Mouse (Mus musculus) T-cell, adult 2 months (primary cell): ENCODE results near the gene Tpm1.

ENCODE experiments used
- DNase-seq: peaks from one replicate; pipeline ENCODE4 v3.0.0; 2022; ENCODE audit warnings: low spot score

Gene Tpm1

GRCm38 (mm10) chr9:67046881-67047605, 2.2 kb downstream of the Tpm1 start:
- peak; percentile 24 for DNase-seq

- no peak for DNase-seq
Measured at GRCm38 (mm10) chr9:67045966-67046602, 3.1 kb downstream of the Tpm1 start.

DNA sequence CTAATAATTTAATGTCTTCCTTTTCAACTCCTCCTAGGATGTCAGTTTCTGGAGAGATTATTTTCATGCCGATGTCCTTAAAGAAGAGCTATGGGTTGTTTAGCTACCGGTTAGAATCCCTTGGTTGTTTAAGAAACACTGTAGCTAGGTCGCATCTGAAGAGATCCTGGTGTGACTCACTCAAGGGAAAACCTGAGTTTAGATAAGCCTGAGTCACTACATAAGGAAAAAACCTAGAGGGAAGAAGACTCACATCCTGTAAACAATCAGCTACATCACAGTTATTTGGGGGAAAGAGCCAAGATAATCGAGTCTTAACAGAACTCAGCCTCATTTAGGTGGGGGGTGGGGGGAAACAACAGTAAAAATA, 3.9 kb downstream of the Tpm1 start:
- DNase-seq, result no peak

DNA sequence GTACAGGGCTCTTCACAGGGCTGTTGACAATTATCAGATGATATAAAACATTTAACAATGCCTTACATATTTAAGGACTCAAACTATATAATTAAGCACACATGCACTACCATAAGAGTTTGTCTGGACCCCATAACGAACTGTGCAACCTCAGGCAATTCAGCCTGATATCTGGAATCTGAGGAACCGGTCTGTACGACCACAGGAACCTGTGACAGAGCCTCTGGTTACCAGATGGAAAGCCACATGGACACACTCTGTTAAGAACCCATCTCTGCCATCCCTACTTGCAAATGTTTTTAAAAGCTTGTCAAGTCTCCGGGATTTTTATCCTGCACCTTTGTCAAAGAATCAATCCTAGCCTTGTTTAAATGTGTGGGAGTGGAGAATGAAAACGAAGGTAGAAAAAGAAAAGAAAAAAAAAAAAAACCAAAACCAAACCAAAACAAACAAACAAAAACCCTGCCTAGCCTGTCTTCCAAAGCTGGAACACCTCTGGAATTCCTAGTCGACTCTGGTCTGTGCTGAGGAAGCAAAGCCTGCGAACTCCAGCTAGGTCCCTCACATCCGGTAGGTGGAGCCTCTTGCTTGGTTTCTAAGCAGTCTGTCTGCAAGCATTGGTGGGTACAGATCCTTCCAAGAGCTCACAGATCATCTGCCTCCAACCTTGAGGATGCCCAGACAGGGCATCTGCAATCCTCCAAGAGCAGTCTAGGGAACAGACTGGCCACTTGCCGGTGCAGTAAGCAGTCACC, 4.5 kb downstream of the Tpm1 start:
- DNase-seq, result peak; percentile 43

GRCm38 (mm10) chr9:67043231-67044199, 5.7 kb downstream of the Tpm1 start:
- peak; percentile 98 for DNase-seq

DNA sequence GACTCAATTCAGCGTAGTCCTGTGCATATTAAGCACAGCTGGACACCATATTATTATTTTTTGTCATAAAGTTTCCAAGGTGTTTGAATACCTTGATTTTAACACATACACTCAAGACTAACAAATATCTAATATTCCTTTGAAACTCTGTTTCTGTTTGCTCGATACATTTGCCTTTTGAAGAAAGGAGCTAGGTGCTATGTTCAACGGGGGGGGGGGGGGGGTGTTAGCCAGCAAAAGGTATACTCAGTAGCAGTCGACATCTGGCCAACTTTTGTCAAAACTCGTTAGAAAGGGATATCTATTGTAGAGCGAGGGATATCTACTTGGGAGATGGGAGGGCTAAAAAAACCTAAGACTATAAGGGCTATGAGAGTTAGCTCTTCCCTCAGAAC, 6.4 kb downstream of the Tpm1 start:
- DNase-seq, result no peak

DNA sequence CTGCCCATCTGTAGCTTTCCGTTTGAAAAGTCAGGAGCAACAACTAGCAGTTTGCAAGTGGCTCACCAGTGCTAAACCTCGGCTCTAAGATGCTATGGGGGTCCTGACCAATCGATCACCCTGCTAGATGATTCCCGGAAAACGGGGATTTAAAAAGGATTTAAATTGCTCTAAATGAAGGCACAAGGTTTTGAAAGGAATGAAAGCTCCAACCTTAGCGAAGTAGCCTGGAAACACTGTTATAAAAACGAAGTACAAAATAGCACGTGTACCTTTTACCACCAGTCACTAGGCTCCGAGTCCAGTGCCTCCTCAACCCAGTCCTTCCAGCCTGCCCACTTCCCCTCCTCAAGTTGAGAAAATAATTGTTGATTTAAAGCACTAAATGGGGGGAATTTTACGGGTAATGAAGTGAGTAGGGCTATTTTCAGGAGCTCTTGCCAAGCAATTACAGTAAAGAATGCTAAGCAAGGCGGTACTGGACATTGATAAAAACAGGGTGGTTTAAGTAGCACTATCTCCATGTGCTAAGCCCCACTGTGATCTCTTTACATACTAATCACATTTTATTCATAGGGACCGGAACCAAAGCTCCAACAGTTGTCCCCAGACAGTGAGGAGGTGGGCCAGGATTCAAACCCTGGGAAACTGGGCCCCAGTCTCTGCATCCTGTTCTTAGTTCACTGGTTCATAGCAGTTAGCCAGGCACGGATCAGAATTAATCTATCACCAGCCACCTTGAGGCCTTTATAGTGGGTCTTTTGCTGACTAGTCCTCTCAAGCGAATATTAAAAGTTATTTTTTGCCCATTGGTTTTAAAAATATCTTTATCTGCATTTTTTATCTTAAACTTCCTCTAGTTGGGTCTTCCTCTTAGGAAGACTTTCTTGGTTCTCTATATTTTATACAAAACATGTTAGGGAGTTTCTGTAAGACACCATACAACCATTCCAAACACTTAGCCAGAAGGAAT, 7.1 kb downstream of the Tpm1 start:
- no peak for DNase-seq

DNA sequence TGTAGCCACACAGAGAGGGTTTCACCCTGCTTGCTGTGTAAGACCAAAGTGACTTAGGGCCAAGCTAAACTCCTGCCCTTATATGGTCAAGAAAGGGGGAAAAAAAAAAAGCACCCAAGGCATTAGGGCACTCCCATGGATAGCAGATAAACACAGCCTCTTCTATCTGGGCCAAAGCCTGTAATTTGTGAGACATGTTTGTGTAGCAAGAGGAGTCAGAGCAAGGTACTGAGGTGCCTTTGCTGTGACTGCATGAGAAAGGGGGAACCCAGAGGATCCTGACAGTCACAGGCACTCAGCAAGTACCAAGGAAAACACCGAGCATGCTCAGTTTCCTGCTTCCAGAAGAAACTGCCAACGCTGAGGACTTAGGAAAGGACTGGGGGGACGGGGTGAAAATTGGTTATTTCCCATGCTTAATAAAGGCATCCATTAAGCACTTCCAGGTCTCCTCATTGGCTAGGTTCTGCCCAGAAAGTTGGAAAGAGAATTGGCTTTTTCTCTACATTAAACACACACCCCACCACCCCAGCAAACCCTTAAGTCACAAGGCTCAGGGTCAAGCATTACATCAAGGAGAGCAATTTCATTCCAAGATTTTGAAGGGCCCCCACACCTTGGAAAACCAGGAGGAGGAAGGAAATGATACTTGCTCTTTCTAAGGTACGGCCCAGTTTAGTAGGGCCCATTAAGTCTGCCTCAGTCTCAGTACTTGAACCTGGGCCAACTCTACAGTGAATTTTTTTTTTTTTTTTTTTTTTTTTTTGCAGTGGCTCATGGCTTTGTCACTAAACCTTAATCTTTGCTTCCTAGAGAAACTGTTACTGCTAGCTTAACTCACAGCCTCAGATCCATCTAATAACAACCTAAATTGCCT, 8.0 kb downstream of the Tpm1 start:
- DNase-seq, result no peak

- no peak for DNase-seq
Measured at GRCm38 (mm10) chr9:67039867-67040266, 9.3 kb downstream of the Tpm1 start.

- no peak for DNase-seq
Measured at GRCm38 (mm10) chr9:67038686-67039085, 10.5 kb downstream of the Tpm1 start.

- no peak for DNase-seq
Measured at GRCm38 (mm10) chr9:67037666-67038065, 11.5 kb downstream of the Tpm1 start.

DNA sequence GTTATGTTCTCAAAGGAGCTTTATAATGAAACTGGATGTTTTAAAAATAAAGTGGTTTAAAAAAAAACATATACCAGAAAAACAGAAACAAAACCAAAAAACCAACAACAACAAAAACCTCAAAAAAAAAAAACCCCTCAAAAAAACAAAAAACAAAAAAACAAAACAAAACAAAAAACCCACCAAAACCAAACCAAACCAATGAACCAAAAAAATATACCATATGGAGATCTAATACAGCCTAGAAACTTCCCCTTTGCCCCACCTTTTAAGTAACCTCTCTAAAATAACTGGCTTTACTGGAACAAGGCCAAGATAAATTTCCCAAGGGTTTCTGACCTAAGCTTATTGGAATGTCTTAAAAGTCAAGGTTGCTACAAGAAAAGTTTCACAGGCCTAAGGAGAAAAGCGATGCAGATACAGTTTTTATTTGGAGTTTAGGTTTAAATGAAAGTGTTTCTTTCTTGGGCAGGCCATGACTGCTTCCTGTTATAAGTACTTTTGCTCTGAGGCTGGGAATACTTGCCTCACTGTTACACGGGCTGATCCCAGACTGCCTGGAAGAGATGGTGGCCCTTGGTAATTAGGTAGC, 12.6 kb downstream of the Tpm1 start:
- DNase-seq, result no peak

GRCm38 (mm10) chr9:67035957-67036451, 13.2 kb downstream of the Tpm1 start:
- no peak for DNase-seq

- peak; percentile 8 for DNase-seq
Measured at GRCm38 (mm10) chr9:67034677-67035076, 14.5 kb downstream of the Tpm1 start.

GRCm38 (mm10) chr9:67033016-67033415, 16.2 kb downstream of the Tpm1 start:
- no peak for DNase-seq

DNA sequence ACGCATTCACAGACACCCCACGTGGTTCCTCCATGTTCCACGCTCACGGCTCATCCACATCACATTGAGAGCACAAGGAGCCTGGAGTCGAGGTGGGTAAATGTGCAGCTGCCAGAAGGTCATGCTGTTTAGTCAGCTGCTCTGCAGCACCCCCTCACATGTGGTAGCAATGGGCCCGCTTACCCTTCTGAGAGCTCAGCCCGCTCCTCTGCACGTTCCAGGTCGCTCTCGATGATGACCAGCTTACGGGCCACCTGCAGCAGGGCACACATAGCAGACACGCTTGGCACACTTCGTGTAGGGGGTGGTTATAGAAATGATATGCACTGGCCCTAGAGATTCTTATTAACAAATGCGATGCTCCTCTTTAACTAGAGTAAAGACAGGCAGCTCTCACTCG, 16.6 kb downstream of the Tpm1 start:
- no peak for DNase-seq

- DNase-seq, result no peak
Measured at GRCm38 (mm10) chr9:67029518-67029917, 19.7 kb downstream of the Tpm1 start.

DNA sequence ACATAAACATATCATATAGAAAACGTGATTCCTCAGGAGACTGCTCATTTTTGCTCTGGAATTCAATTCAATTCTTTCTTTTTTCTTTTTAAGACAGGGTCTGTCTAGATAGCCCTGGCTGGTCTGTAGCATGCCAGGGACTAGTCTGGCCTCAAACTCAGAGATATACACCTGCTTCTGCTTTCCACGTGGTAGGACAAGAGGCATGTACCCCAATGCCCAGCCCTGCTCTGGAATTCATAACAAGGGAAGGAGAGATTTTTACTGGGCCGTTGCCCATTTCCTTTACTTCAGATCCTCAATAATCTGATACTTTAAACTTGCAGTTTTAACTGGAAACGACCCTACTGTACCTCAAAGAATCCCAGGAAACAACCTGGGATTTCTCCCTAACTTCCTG, 20.3 kb downstream of the Tpm1 start:
- no peak for DNase-seq

DNA sequence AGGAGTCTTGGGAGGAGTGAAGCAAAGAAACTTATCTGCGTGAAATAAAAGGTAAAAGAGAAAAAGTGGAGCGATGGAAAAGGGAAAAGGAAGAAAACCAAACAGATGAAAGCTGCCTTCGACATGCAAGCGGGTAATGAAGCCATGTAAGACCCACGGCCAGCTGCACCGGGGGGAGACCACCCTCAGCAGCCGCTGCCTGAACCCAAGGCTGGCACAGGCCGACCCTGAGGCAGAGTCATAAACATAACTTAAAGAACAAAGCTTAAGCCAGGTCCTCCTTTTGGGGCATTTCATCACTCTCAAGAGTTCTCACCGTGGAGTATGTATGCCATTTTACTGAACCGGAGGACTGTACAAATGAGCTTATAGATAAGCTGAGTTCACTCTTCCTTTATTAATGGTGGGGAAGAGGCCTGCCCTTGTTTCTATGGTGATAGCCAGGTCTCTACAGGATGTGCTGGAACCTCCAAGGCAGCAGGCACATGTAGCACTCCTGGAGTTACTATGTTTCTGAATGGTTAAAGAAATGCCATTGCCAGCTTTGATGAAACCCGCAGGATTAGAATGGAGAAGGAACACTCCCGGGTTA, 21.0 kb downstream of the Tpm1 start:
- DNase-seq, result no peak
